Mouse (Mus musculus) splenic B cell, adult 2 months (primary cell): ENCODE measurements around the gene Tpst2.
A peak's percentile ranks its signal among the peaks of the same experiment; 100 is the strongest.

ENCODE experiments used
- DNase-seq: peaks from one replicate; pipeline ENCODE4 v3.0.0-alpha.2; 2011; ENCODE audit warnings: low read depth, low spot score
- H3K27me3 ChIP-seq: 2 replicates; pipeline ENCODE4 v1.6.1; 2012; ENCODE audit warnings: mild to moderate bottlenecking, low read length, moderate library complexity, mixed read lengths; ENCODE audit not compliant: control insufficient read depth, poor library complexity, insufficient read depth, severe bottlenecking
- H3K36me3 ChIP-seq: 2 replicates; pipeline ENCODE4 v1.6.1; 2012; ENCODE audit warnings: mild to moderate bottlenecking, low read length, moderate library complexity, mixed read lengths; ENCODE audit not compliant: control insufficient read depth, poor library complexity, insufficient read depth, severe bottlenecking

Gene Tpst2

DNA sequence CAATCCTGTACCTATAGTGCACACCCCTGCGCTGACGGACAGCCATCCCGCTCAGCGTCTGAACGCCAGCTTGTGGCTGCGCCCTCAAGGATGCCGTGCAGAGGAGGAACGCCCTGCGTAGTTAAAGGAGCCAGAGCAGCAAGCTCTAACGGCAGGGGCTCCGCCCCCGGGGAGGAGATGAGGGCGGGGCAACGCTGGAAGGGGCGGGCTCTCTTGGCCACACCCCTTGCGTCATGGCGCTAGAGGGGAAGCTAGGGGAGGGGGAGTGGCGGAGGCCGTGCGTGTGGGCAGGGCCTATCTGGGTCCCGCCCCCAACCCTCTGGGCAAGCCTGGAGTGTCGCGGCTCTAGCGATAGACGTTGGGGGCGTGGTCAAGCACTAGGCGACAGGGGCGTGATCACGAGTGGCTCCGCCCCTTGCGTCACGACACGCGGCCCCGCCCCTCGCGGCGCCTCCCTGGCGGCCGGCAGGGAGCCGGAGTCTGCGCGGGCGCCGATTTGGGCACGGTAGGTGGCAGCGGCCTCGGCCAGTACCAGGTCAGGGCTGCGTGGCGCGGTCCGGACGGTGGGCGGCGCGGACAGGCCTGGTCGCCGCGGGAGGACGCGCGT lies at the start of gene Tpst2:
Gene Tpst2, plus strand, starts transcription at position 425 of the 607 bp plus-strand sequence.
- 0 out of 2 replicates have a peak, but pooled peaks cover 1% of the 10 kb centered on the region for H3K36me3 ChIP-seq
- peak; percentile 100 for DNase-seq
- no peaks in the 10 kb centered on the region for H3K27me3 ChIP-seq

DNA sequence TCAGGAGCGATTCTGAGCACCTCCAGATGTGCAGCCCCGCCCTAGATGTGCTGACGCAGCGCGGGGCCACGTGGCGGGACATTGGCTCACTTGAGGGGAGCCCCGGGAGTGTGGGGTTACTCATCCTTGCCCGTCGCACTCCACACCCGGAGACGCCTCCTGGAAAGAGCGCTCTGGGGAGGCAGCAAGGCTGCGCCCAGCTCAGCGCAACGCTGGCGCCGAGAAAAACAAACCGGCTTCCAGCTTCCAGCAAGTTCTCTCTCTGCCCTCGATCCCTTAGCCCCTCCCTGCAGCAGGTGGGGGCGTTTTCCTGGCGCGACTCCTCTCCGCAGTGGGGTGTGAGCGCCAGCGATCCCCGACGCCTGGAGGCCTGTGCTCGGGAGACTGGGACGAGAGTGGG lies 49.1 kb upstream of the Tpst2 start:
- no peaks in the 10 kb centered on the region; the same call in 1 of the 2 replicates for H3K27me3 ChIP-seq
- H3K36me3 ChIP-seq: no peaks in the 10 kb centered on the region
- no peak for DNase-seq

DNA sequence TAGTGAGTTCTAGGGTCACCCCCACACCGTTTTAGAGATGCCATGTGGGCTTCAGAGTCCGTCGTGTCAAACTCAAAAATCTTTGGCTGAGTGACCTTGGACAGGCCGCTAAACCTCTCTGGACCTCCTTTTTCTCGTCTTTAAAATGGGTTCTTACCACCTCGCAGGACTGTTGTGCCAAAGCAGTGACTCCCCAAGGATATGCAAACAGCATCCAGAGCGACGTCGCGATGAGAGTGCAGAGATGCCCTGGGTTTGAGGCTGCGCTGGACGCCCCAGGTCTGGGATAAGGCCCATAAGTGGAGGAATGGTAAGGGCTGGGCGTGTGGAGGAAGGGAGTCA lies 48.6 kb upstream of the Tpst2 start:
- DNase-seq: no peak
- H3K36me3 ChIP-seq: no peaks in the 10 kb centered on the region
- no peaks in the 10 kb centered on the region; the same call in 1 of the 2 replicates for H3K27me3 ChIP-seq

DNA sequence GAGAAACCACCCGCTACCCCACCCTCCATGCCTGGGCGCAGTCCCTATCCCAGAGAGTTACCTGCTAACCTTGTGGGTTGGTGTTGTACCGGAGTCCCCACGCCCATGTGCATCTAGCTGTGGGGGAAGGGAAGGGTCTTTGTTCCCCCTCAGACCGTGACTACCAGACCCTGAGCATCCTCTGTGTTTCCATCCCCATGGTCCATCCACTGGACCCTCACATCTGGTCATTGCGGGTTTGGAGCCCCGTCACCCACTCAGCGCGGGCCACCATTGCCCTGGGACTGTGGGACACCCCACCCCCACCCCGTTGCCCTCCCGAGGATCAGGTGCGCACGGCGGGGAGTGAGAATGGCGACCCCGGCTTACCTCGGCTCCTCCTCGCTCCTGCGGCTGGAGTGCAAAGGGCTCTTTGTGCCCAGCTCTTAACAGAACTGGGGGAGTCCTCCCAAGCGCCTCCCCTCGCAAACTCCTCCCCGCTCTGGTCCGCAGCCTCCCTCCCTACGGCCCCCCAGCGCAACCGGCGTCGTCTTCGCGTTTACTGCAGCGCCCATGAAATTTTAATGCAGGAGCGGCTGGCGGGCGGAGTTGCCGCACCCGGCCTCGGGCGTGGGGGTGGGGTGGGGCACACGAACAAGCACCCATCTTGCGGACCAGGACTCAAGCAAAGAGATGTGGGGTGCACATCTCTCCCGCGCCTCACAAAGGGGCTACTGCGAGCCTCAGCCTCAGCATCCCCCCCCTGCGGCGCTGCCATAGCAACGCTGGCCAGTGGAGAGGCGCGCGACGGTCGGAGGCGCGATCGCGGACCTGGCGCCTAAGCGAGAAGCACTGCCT lies 48.0 kb upstream of the Tpst2 start:
- Histone ChIP-seq H3K36me3 (no peaks in the 10 kb centered on the region), H3K27me3 (no peaks in the 10 kb centered on the region; the same call in 1 of the 2 replicates)
- DNase-seq: no peak

DNA sequence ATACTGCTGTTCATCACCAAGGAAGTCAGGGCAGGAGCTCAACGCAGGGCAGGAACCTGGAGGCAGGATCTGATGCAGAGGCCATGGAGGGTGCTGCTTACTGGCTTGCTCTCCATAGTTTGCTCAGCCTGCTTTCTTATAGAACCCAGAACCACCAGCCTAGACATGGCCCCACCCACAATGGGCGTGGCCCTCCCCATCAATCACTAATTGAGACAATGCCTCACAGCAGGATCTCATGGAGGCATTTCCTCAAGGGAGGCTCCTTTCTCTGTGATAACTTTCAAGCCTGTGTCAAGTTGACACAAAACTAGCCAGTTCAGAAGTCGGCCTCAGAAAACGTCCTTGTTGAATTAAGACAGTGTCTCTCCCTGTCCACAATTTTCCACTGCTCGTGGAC lies 40.7 kb upstream of the Tpst2 start:
- Histone ChIP-seq H3K27me3 (no peaks in the 10 kb centered on the region), H3K36me3 (no peaks in the 10 kb centered on the region)
- no peak for DNase-seq

DNA sequence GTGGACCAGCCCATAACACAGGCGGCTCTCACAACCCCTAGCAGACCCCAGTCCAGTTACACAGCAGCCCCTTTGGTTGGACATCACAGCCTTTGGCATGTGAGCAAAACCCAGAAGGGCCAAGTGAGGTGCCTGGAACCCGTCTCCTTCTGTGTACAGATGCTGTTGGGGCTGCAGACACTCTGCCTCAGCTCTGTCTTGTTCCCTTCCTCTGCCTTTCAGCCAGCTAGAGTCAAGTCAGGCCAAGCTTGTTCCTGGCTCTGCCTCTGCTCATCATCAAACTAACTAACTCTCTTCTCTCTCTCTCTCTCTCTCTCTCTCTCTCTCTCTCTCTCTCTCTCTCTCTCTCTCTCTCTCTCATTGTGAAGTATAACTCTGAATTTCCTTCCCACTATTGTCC lies 39.9 kb upstream of the Tpst2 start:
- no peaks in the 10 kb centered on the region for H3K27me3 ChIP-seq
- DNase-seq: no peak
- H3K36me3 ChIP-seq: no peaks in the 10 kb centered on the region

DNA sequence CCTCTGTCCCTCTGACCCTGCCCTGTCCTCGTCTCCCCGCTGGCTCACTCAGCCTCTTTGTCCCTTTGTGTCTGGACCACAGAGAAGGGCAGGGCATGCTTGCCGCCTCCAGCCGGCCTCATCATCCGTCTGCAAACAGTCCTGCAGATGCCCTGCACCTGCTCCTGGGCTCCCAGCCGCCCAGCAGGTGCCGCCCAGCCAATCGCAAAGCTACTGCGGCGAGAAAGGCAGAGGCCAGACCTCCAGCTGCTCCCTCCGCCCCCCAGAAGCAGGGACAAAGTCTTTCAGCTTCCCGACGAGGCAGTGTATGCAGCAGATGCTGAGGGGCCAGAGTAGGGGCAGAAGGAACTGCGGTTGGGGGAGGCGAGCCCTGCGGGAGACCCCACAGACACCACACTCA lies 39.1 kb upstream of the Tpst2 start:
- no peak for DNase-seq
- no peaks in the 10 kb centered on the region for H3K27me3 ChIP-seq

DNA sequence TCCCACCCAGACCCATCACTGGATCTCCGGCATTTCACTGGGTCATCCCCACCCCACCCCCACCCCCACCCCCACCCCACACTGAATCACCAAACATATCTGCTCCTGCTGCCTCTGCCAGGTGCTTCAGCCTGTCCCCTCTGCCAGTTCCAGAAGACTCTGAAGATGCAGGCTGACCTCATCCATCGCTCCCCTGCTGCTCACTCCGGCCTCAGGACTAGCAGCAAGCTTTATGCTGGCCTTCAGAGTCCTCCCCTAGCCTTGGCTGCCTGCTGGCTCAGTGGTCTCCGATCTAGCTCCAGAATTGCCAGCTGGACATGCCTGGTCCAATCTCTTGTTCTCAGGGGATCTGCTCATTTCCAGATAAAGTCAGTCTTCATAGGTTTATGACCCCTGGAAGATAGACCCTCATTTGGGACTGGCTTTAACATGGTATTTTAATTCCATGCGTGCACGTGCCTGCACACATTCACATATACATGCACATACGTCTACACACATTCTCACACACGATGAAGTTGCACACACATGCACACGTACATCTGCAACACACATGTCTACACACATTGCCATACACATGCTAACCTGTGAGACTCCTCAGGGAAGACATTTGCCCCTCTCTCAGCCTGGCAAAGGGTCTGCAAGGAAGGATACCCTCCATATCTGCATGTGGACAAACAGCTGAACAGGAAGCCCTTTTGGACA lies 38.5 kb upstream of the Tpst2 start:
- no peaks in the 10 kb centered on the region for H3K27me3 ChIP-seq
- H3K36me3 ChIP-seq: no peaks in the 10 kb centered on the region
- DNase-seq: no peak

More for the DNA sequence above, 39.1 kb upstream of the Tpst2 start:
- H3K36me3 ChIP-seq: no peaks in the 10 kb centered on the region

DNA sequence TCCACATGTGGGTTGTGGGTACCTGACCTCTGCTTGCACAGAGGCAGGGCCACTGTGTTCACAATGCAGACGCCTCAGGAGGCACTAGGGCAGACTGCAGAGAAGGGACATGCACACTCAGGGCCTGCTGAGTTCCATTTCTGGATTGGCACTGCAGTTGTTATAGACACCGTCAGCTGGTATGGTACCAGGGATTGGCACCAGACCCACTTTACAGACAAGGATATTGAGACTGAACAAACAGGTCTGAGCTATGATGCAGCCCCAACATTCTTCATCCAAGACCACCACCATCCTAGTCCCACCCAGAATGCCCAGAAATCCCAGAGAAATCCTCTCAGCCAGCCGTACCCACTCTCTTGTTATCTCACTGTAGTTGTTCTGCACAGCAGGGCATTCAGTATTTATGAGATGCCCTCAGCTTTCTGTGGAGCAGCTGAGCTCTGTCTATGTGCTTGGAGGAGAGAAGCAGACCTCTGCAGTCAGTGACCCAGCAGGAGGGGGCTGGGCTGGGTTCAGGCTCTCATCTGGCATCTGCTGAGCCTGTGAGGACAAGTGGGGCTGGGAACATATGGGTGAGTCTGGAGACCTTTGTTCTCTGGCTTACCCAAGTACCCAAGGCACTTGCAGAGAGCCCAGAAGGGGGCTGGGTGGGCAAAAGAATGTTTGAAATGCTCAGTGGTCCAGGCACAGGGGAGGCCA lies 37.6 kb upstream of the Tpst2 start:
- Histone ChIP-seq H3K27me3 (no peaks in the 10 kb centered on the region), H3K36me3 (no peaks in the 10 kb centered on the region)
- no peak for DNase-seq

DNA sequence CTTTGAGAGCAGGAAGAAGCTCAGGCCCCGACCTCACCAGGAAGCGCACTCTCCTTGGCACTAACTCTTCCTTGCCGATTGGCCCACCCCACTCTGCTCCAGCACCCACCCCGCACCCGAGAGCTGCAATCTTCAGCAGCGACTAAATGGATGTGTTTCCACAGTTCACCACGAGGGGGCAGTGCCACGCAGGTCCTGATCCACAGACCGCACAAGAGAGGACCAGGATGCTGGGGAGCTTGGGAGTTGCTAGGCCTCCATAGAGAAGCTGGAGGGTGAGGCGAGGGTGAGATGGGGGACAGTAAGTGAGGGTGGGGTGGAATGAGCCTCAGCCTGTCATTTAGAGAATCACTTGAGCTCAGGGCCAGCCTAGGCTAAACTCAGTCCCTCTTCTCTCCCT lies 35.7 kb upstream of the Tpst2 start:
- Histone ChIP-seq H3K27me3 (no peaks in the 10 kb centered on the region), H3K36me3 (no peaks in the 10 kb centered on the region)
- DNase-seq: peak; percentile 91

DNA sequence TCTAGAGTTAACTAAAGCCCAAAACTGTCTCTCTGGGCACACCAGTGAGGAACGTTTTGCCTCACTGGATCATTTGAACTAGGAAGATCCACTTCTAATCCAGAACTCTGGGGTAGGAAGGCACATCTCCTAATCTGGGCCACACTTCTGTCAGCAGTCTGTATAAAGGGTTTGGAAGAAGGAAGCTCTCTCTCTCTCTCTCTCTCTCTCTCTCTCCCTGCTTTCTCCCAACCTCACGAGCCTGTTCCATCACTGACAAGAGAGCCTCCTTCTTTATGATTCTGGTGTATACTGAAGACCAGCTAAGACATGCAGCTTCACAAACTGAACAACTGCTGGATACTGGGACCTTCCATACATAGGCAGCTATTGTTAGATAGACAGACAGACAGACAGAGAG lies 34.6 kb upstream of the Tpst2 start:
- Histone ChIP-seq H3K36me3 (no peaks in the 10 kb centered on the region), H3K27me3 (no peaks in the 10 kb centered on the region)
- no peak for DNase-seq

DNA sequence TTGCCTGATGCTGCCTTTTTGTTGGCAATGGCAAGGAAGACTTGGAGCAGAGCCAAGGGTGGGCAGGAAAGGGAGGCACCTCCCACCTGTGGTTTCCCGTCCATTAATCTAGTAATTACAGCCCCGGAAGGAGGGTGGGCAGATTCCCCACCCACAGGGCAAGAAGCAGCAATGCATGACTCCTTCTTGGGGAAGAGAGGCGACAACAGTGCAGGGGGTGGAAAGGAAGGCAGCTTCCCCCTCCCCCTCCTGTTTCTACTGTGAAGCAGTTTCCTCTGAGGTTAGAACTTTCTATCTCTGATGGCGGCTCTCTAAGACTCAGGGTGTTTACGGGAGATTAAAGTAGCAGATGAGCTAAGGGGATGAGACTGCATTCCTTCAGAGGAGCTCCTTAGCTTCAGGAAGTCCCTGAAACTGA lies 34.1 kb upstream of the Tpst2 start:
- H3K36me3 ChIP-seq: no peaks in the 10 kb centered on the region
- no peaks in the 10 kb centered on the region for H3K27me3 ChIP-seq
- DNase-seq: peak; percentile 69

DNA sequence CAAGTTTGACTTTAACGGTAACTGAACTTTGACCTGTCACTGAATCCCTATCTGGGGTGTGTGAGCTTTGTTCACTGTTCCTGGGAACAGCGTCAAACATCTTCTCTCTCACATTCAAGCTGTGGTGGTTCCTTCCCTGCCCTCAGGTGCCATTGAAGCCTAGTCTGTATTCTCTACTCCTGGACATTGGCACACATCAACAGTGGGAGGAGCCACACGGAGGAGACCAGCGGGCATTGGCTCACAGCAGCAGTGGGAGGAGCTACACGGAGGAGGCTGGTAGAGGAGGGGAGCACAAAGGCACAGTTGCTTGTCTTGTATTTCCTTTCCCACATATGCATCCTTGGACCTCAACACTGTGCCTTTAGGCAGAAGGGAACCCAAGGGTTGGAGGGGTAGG lies 33.5 kb upstream of the Tpst2 start:
- DNase-seq: no peak
- Histone ChIP-seq H3K36me3 (no peaks in the 10 kb centered on the region), H3K27me3 (no peaks in the 10 kb centered on the region)

DNA sequence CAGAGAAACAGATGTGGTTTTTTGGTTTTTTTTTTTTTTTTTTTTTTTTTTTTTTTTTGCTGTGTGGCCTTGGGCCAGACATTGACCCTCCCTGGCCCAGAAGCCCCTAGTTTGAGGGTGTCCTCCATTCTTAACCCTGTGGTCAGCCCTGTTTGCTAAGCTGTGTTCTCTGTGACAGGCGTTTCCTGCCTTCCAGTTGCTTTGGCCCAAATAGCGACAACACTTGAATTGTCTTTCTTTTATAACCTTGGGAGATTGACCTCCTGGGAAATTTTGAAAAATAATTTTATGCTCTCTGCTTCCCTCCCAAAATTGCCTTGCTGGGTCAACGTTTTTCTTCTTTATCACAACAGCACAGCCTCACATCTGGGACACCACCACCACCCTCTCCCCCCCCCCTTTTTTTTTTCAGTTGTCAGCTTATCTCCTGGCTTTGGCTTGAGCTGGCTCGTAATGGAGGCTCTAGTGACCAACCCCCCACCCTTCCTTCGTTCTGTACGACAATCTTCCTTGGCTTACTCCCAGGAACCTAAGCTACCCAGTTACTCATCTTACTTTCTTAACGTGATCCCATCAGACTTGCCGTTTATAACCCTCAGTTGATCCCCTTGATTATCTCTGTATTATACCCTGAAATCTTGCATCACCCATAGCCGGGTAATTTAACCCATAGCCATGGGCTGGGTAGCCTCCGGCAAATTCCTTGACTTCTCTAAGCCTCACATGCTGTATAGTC lies 32.8 kb upstream of the Tpst2 start:
- Histone ChIP-seq H3K36me3 (no peaks in the 10 kb centered on the region), H3K27me3 (no peaks in the 10 kb centered on the region)
- no peak for DNase-seq
